Comparison of ENCODE assay signal across 7 mouse cellular contexts in the genomic region with DNA sequence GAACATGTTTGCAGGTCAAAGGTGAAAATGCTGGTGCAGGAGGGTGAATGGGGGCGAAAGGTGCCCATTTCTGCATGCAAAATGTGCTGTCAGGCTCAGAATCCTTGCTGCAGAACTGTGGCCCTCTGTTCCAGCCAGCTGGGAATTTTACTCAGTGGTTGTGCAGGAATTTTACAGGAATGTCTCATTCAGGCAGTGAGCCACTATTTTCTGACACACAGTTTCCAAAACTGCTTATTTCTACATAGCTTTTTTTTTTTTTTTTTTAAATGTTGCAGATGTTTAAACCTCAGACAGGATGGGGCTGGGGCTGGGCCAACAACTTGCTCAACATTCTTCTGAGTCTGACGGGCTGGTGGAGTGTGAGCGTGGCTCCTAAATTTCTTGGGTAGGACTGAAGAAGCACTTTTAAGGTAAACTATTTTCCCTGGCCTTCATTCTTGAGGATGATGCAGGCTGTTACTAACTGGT. TPM values are rescaled to one million over a fixed set of nuclear protein-coding genes. Genes with fewer than 3 reads are reported as not detected.
A peak's percentile ranks its signal among the peaks of the same experiment; 100 is the strongest.
DNase-seq lines count a peak whose midpoint lies in the region; ATAC-seq lines count a peak whose summit lies in the region.

No protein-coding gene starts in this region.

- H3K27me3 ChIP-seq in limb, embryonic 12.5 days = no peaks in the 10 kb centered on the region
- H3K27me3 ChIP-seq in stomach, embryonic 16.5 days (ENCODE audit: control insufficient read depth, insufficient read depth, low read length) = no peaks in the 10 kb centered on the region
- no peaks in the 10 kb centered on the region for H3K27me3 ChIP-seq in midbrain, embryonic 13.5 days
- no peaks in the 10 kb centered on the region for H3K27me3 ChIP-seq in forebrain, embryonic 14.5 days (replicated peaks; ENCODE audit: control insufficient read depth, insufficient read depth, low read length)

- no peak overlapping the region for H3K9ac ChIP-seq in limb, embryonic 12.5 days (replicated peaks)
- no peak overlapping the region for H3K9ac ChIP-seq in stomach, embryonic 16.5 days (ENCODE audit: low read length)
- no peak overlapping the region for H3K9ac ChIP-seq in midbrain, embryonic 13.5 days (replicated peaks)
- no peak overlapping the region for H3K9ac ChIP-seq in forebrain, embryonic 14.5 days (ENCODE audit: low read length)

- no peak overlapping the region for H3K4me3 ChIP-seq in limb, embryonic 12.5 days (replicated peaks)
- H3K4me3 ChIP-seq in stomach, embryonic 16.5 days (replicated peaks; ENCODE audit: low read length) = no peak overlapping the region
- no peak overlapping the region for H3K4me3 ChIP-seq in midbrain, embryonic 13.5 days (replicated peaks)
- no peak overlapping the region for H3K4me3 ChIP-seq in forebrain, embryonic 14.5 days (ENCODE audit: low read depth, low read length)

- peak overlapping the region; percentile 16; the same call in 1 of the 2 replicates for H3K4me2 ChIP-seq in limb, embryonic 12.5 days
- peak overlapping the region; percentile 14; the same call in 1 of the 2 replicates for H3K4me2 ChIP-seq in stomach, embryonic 16.5 days (ENCODE audit: low read depth, low read length)
- no peak overlapping the region for H3K4me2 ChIP-seq in midbrain, embryonic 13.5 days (replicated peaks)
- no peak overlapping the region for H3K4me2 ChIP-seq in forebrain, embryonic 14.5 days (ENCODE audit: low read length)

- peak; percentile 21 for ATAC-seq in CD4-positive, CD25-positive, alpha-beta regulatory T cell, adult 4 months
- peak; percentile 27 for ATAC-seq in granulocyte monocyte progenitor cell, adult 5-6 weeks (replicated peaks; ENCODE audit: poor library complexity, severe bottlenecking)
- ATAC-seq in limb, embryonic 12.5 days (ENCODE audit: insufficient number of reproducible peaks, insufficient read depth, low FRiP score, low TSS enrichment, low read depth) = peak; percentile 65; the same call in 1 of the 2 replicates
- ATAC-seq in stomach, embryonic 16.5 days (ENCODE audit: insufficient read depth, low FRiP score) = peak; percentile 62
- ATAC-seq in midbrain, embryonic 13.5 days = no peak
- no peak for ATAC-seq in forebrain, embryonic 14.5 days

- H3K4me1 ChIP-seq in limb, embryonic 12.5 days (replicated peaks) = peaks cover 35% of the 10 kb centered on the region
- peaks cover 4% of the 10 kb centered on the region; the same call in 1 of the 2 replicates for H3K4me1 ChIP-seq in stomach, embryonic 16.5 days (ENCODE audit: control insufficient read depth, insufficient read depth, low read length)
- peaks cover 9% of the 10 kb centered on the region; the same call in 1 of the 2 replicates for H3K4me1 ChIP-seq in midbrain, embryonic 13.5 days (replicated peaks)
- no peaks in the 10 kb centered on the region for H3K4me1 ChIP-seq in forebrain, embryonic 14.5 days (ENCODE audit: control insufficient read depth, insufficient read depth, low read length)

- H3K36me3 ChIP-seq in limb, embryonic 12.5 days = no peaks in the 10 kb centered on the region
- H3K36me3 ChIP-seq in stomach, embryonic 16.5 days (ENCODE audit: control insufficient read depth, insufficient read depth, low read length) = no peaks in the 10 kb centered on the region
- no peaks in the 10 kb centered on the region for H3K36me3 ChIP-seq in midbrain, embryonic 13.5 days
- H3K36me3 ChIP-seq in forebrain, embryonic 14.5 days (ENCODE audit: control insufficient read depth, insufficient read depth, low read length) = no peaks in the 10 kb centered on the region

- H3K27ac ChIP-seq in limb, embryonic 12.5 days = peak overlapping the region; percentile 84
- H3K27ac ChIP-seq in stomach, embryonic 16.5 days (ENCODE audit: low read length) = 0 out of 2 replicates have a peak overlapping the region, but pooled peaks have one; percentile 51
- no peak overlapping the region for H3K27ac ChIP-seq in midbrain, embryonic 13.5 days
- no peak overlapping the region for H3K27ac ChIP-seq in forebrain, embryonic 14.5 days (ENCODE audit: low read depth, low read length)

- peak; percentile 95 for DNase-seq in Muller cell, postnatal 12 days (ENCODE audit: inconsistent ontology term)
- DNase-seq in forebrain, embryonic 14.5 days (ENCODE audit: low spot score) = no peak

- no peaks in the 10 kb centered on the region for H3K9me3 ChIP-seq in limb, embryonic 12.5 days
- H3K9me3 ChIP-seq in stomach, embryonic 16.5 days (replicated peaks; ENCODE audit: control insufficient read depth, low read length) = no peaks in the 10 kb centered on the region
- H3K9me3 ChIP-seq in midbrain, embryonic 13.5 days = no peaks in the 10 kb centered on the region
- no peaks in the 10 kb centered on the region for H3K9me3 ChIP-seq in forebrain, embryonic 14.5 days (replicated peaks; ENCODE audit: control insufficient read depth, low read length)

- 41% methylated on average over 3 of the region's 3 CpGs for WGBS in limb, embryonic 12.5 days
- 49% methylated on average over 3 of the region's 3 CpGs for WGBS in stomach, embryonic 16.5 days
- WGBS in midbrain, embryonic 13.5 days = 89% methylated on average over 3 of the region's 3 CpGs
- 88% methylated on average over 3 of the region's 3 CpGs for WGBS in forebrain, embryonic 14.5 days

RNA-seq across cellular contexts. Expression of gene Zfp281, which starts 58.4 kb away (rescaled TPM):
- 10 to 100 TPM; 18.5 to 32.8 TPM for polyA plus RNA-seq in CD4-positive, CD25-positive, alpha-beta regulatory T cell, adult 4 months (2017; shearing (Covaris generic))
- total RNA-seq in granulocyte monocyte progenitor cell, adult 5-6 weeks (2014; fragmentation: Nextera tagmentation) = 10.9 and 14.1 TPM in 2 replicates
- 23.1 and 25.1 TPM in 2 replicates for total RNA-seq in granulocyte monocyte progenitor cell, adult 5-6 weeks (2017)
- 31.3 and 33.3 TPM in 2 replicates for polyA plus RNA-seq in limb, embryonic 12.5 days (2016; fragmentation: Nextera tagmentation; extraction: Ambion mirVana)
- 11.9 and 13.6 TPM in 2 replicates for polyA plus RNA-seq in stomach, embryonic 16.5 days (2015; fragmentation: Nextera tagmentation; extraction: Ambion mirVana)
- polyA plus RNA-seq in midbrain, embryonic 13.5 days (2015; fragmentation: Nextera tagmentation; extraction: Ambion mirVana) = 29.2 and 30.2 TPM in 2 replicates
- 26.7 and 28.4 TPM in 2 replicates for polyA plus RNA-seq in forebrain, embryonic 14.5 days (2014; fragmentation: Nextera tagmentation; extraction: Ambion mirVana)

Comparison
In these comparisons a context has a peak if more than half of its experiments do, and no peak if none do; other contexts are left out.
1. ATAC-seq: peak in CD4-positive, CD25-positive, alpha-beta regulatory T cell, adult 4 months (single experiment), granulocyte monocyte progenitor cell, adult 5-6 weeks (single experiment), limb, embryonic 12.5 days (single experiment) and stomach, embryonic 16.5 days (single experiment); none in midbrain, embryonic 13.5 days (single experiment) and forebrain, embryonic 14.5 days (single experiment).
2. H3K27ac ChIP-seq: peak in limb, embryonic 12.5 days (single experiment) and stomach, embryonic 16.5 days (single experiment); none in midbrain, embryonic 13.5 days (single experiment) and forebrain, embryonic 14.5 days (single experiment).
3. H3K4me2 ChIP-seq: peak in limb, embryonic 12.5 days (single experiment) and stomach, embryonic 16.5 days (single experiment); none in midbrain, embryonic 13.5 days (single experiment) and forebrain, embryonic 14.5 days (single experiment).